Mouse (Mus musculus) kidney, adult 2 months (tissue): Measurements from ENCODE around the gene Tap1.

ENCODE experiments used
- CTCF ChIP-seq: fragments of 200-500 bp; conservative IDR thresholded peaks from 2 replicates; pipeline ENCODE4 v1.5.1; 2011; ENCODE audit warnings: low read depth, mild to moderate bottlenecking, control low read depth, low read length, moderate library complexity, mixed read lengths; ENCODE audit not compliant: insufficient read depth, insufficient read length
- POLR2A ChIP-seq: fragments of 200-500 bp; IDR thresholded peaks from one replicate; pipeline ENCODE4 v1.6.1; 2011; ENCODE audit warnings: low read depth, low read length, control low read depth

GRCm38 (mm10) chr17:34215176-34215575 lies 27.8 kb downstream of the Tap1 start:
- TF ChIP-seq CTCF: no peak
- TF ChIP-seq POLR2A: no peak
